Mouse (Mus musculus) left cerebral cortex, postnatal 14 days (tissue): ENCODE results near the gene Iars2. TPM values are rescaled to one million over a fixed set of nuclear protein-coding genes. Genes with fewer than 3 reads are reported as not detected.

Experiments
- DNase-seq, 2 experiments: peaks; one replicate each; pipeline ENCODE4 v3.0.0; 2021 to 2022; ENCODE audit warnings: low spot score in 2 of 2, mixed read lengths in 1 of 2
- intact Hi-C: fragments of 180-260 bp; cut with DNase I; formaldehyde crosslinking; loops from one replicate; pipeline ENCODE4 v1.15.1; 2025
- long read RNA-seq, 2 experiments: library from polyadenylated mRNA; stranded (forward); transcript quantifications; one replicate each; pipeline ENCODE4 v2.0.0; 2021
- total RNA-seq, 2 experiments: library from RNA; stranded (reverse); gene quantifications; 2 replicates each; pipeline ENCODE4 v1.2.3; 2021

The Iars2 gene
- total RNA-seq = 10 to 100 TPM; 32.8 to 33.2 TPM
- long read RNA-seq, experiment 1, full-length matches to known transcripts = 40 of 50 reads
- long read RNA-seq, experiment 1, partial matches to known transcripts = 7 of 50 reads
- long read RNA-seq, experiment 1, other reads (novel, unspliced or antisense) = 3 of 50 reads
- long read RNA-seq, experiment 2, full-length matches to known transcripts = 18 of 30 reads
- long read RNA-seq, experiment 2, partial matches to known transcripts = 8 of 30 reads
- long read RNA-seq, experiment 2, other reads (novel, unspliced or antisense) = 4 of 30 reads

DNA sequence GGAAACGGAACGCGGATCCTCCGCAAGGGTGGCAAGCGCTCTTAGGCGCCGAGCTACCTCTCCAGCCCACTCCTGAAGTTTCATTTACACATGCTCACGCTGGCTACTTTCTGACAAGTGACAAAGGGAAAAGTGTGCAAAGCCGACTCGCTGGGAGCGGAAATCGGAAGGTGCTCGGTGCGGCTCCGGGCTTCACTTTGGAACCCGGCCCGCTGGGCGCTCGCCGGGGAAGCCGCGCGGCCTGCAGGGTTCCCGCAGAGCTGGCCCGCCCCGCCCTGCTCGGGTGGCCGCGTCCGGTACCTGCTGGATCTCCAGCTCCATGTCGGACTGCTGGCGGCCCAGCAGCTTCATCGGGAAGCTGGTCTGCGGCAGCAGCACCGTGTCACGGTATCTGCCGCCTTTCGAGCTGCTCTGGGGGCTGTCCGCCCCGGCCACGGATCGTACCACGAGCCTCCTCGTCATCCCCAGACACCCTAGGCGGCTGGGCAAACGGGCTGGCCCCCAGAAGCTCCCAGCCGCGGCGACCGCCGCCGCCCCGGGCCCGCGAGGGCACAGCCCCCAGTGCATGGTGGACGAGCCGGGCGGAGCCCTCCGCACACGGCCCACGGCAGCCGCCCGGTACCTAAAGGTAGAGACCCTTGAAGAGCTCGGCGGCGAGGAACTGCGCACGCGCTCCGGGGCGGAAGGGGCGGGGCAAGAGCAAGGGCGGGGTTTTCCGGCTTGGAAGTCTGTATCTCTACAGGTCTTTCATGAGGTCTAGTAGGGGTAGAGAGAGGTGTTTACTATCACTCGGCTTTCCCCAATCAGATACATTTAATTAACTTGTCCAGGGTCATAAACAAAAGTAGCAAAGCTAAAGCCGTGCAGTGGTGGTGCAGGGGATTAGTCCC, at the start of gene Iars2:
Iars2 (minus strand) TSS at position 676 of the 890 bp plus-strand sequence.
- peak; percentile 89 for DNase-seq
- intact Hi-C loops = no loop called here

DNA sequence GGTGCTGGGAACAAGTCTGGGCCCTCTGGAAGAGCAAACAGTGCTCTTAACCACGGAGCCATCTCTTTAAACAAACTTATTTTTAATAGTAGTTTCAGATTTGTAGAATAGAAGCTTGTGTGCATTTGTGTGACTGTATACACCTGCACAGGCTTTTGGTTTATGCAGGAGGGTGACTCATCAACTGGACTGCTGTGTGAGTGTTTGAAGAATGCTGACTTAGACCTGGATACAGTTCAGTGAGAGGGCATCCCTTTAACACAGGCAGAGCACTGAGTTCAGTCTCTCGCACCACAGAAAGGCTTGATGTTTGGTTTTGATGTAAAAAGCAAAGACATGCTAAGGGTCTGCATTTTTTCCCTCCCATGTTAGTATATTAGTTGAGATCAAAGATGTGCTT, 48.2 kb upstream of the Iars2 start:
- intact Hi-C loops = no loop called here
- DNase-seq = no peak

DNA sequence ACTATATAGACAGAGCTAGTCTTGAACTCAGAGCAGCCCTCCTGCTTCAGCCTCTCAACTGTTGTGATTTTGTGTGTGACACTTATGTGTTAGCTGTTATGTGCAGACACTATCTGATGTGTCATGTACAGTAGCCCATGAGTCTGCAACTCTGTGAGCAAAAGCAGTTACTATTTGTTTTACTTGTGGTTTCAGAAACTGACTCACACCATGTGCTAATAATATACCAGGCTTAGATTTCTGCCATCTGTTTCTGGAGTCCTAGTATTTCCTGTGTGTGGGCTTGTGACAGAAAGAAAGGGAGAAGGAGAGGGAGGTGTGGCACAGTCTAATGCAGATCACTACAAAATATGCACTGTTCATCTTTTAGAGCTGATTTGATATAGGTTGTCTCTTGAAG, 47.2 kb upstream of the Iars2 start:
- peak; percentile 40 to 70 for DNase-seq
- intact Hi-C loops = no loop called here

DNA sequence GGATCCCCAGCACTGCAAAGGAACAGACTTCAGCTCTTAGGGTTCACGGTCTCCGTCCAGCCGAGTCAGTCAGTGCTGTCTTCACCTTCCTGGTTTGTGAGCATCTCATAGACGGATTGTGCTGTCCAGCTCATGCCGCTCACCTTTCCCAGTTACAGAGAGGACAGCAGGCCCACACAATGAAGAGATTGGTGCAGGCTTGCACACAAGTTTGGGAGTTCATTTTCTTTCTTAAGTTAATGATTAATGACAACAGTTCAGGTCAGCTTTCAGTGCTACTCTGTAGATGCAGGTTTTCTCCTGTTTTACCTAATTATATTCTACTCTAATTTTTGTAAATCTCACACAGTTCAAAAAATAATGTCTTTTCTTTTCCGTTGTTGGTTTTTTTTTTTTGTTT, 40.8 kb upstream of the Iars2 start:
- DNase-seq = no peak
- intact Hi-C loops = no loop called here

DNA sequence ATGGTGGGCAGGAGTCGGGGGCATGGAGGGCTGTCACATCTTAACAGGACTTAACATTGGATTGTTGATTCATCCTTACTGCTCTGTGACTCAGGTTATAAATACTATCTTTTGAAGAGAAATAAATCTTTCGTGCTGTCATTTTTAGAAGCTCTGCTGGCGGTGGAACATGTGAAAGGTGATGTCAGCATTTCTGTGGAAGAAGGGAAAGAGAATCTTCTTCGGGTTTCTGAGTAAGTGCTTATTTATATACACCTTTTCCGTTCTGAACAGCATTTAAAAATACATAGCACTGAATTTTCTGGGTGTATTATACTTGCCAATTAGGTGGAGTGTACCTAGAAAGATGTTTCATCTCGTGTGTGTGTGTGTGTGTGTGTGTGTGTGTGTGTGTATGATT, 38.2 kb upstream of the Iars2 start:
- DNase-seq = no peak
- intact Hi-C loops = no loop called here

DNA sequence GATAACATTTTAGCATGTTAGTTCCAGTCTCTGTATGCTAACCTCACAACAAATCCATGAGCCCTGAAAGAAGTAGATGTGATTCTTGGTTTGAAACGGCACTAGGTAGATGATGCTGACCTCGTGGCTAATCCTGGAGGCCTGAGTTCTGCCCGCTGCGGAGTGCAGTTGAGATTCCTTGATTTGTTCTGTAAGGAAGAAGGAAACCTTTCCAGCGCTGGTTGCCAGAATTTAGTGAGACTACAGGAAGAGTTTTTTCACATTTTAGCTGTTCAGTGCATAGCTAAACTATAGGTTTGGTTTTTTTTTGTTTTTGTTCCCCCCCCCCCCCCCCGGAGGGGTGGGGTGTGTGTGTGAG, 35.0 kb upstream of the Iars2 start:
- no peak for DNase-seq
- intact Hi-C loops = no loop called here

DNA sequence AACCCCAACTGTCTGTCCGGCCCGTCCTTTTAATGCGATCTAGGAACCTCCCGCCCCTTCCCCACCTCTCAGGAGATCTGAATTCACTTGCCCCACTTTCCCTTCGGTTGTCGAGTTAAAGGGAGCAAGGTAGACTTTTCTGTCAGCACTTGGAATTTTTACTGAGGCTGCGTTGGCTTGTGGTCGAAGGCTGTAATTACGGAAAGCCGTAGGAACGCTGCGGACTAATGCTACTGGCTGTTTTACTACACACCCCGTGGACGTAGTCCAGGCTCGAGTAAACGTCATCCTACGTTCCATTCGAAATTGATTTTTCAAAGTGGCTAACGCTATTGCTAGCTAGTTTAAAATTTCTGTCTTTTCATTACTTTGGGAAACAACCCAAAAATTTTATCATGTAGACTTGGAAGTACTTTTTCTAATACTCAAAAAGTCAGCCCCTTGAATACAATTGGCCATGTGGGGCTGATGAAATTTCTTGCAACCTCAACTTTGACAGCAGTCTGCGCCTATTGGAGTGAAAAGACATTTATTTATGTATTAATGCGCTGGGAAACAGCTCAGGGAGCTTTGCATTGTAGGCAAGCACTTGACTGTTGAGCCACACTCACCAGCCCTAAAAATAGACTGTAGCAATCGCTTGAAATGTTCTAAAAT, 34.5 kb upstream of the Iars2 start:
- intact Hi-C loops = no loop called here

DNA sequence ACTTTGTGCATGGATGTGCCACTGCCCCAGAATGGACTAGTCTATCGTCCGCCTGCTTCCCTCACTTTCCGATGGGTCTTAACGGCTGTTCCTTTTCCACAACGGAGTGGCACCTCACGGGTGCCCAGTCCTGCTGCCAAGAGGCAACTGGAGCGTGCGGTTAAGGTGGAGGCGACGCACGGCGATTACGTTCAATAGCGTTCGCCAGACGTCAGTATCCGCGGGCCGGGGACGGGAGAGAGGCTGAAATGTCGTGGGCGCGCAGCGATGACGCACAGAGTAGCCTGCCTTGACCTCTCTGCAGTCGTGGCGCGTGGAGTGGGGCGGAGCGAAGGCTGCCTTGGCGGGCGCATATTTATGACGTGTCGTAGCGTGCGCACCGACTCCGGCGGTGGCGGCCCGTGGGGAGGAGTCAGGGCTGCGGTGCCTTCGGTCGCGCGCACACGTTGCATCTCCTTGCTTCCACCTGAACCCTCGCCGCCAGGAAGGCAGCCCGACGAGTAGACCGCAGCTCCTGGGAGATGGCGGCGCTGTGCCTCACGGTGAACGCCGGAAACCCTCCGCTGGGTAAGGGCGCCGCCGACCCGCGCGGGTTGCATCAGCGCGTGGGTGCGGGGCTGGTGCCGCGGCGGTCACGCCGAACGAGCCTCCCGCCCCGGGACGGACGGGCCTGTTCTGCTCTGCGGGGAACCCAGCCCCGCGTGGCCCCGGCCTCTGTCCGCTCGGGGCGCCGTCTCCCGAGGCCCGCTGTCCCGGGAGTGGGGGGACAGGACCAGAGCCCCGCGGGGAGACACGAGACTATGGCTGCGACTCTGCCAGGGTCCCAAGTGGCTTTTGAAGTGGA, 33.7 kb upstream of the Iars2 start, which contains the start of gene Eprs:
Eprs (plus strand) TSS at position 368 of the 844 bp plus-strand sequence.
- peak; percentile 99 for DNase-seq
- intact Hi-C loops = no loop called here

More for the DNA sequence above, 34.5 kb upstream of the Iars2 start:
- DNase-seq = peak; percentile 48 to 68

DNA sequence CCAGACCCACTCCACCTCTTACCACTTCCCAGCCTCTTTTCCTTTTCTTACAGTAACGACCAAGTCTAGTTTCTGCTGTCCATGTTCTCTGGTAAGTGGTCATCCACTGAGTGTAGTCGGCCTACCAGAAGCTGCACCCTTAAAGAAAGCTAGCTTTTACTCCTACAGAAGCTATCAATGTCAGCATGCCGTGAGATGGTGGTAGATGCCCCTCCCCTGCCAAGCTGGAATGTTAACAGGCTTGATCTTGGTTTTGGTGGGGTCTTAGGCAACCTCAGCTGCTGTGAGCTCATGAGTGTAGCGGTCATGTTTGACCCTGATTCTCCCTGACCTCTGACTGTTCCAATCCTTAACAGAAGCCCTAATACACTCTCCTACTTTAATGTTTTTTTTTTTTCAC, 29.0 kb upstream of the Iars2 start:
- no peak for DNase-seq
- intact Hi-C loops = no loop called here

DNA sequence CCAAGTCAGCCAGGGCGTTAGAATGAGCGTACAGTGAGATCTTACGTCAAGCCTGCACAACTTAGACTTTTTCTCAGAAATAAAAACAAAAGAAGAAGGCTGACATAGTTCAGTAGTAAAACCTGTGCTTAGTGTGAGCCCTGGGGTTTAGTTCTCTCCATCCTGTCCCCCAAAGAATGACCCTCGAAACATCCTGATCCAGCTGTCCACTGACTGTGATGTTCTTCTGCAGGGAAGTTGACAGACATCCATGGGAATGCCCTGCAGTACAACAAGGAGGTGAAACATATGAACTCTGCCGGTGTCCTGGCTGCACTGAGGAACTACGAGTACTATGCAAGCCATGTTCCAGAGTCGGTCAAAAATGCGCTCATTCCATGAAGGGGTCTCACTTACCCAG, 27.1 kb upstream of the Iars2 start:
- intact Hi-C loops = no loop called here
- DNase-seq = no peak

DNA sequence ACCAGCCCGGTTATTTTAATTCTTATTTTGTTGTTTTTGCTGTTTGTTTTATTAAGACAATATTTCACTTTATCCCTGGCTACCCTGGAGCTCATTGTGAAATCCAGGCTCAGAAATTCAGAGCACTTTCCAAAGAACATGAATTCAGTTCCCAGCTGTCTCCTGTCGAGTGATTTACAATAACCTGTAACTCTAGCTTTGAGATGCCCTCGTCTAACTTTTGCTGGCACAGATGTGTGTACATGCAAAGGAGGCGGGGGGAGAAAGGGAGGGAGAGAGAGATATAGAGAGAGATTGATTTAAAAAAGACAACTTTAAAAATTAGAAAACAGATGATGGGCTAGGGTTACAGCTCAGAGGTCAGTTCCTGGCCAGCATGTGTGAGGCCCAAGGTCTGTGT, 25.5 kb upstream of the Iars2 start:
- intact Hi-C loops = no loop called here
- no peak for DNase-seq

DNA sequence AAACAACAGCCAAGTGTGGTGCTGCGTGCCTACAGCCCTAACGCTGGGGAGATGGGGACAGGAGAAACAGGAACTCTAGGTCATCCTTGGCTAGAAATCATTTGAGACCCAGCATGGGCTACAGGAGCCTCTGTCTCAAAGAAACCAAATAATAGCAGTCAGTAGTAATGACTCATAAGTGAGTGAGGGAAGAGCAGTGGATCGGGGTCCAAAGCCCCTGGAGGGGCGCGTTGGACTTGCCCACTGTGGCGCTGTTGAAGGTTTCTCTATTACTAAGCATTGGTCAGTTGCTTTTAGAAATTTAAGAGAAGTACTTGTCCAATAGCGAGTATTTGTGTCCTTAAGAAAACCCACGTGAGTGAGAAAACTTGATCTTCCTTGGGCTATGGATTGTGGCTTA, 24.2 kb upstream of the Iars2 start:
- no peak for DNase-seq
- intact Hi-C loops = no loop called here

DNA sequence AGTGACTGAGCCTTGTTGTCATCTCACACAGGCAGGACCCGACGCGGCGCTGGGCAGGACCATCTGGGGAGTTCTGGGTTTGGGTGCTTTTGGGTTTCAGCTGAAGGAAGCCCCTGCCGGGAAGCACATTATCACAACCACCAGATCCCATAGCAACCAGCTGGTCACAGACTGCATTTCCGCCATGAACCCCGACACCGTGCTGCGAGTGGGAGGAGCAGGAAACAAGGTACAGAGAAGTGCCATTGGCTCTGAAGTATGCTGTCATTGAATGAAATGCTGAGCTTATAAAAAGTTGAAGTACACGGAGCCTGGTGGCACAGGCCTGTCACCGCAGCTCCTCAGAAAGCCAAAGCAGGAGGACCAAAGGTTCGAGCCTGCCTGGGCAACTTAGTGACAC, 23.0 kb upstream of the Iars2 start:
- intact Hi-C loops = no loop called here
- DNase-seq = no peak

DNA sequence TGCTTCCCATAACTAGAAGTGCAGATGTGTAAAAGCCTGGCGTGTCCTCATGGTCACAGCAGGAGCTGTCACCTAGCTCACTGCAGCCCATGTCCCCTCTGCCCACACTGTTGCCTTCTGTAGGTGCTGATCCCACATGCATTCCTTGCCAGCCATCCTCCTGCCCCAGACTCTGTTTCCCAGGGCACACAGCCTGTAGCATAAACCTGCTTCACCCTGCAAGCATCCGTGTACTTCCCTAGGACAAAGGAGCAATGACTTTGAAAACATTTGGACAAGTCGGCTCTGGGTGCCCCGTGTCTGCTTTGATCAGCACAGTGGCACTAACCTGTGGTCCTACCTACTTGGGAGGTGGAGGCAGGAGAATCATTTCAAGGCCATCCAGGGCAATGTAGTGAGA, 21.4 kb upstream of the Iars2 start:
- DNase-seq = no peak
- intact Hi-C loops = no loop called here

DNA sequence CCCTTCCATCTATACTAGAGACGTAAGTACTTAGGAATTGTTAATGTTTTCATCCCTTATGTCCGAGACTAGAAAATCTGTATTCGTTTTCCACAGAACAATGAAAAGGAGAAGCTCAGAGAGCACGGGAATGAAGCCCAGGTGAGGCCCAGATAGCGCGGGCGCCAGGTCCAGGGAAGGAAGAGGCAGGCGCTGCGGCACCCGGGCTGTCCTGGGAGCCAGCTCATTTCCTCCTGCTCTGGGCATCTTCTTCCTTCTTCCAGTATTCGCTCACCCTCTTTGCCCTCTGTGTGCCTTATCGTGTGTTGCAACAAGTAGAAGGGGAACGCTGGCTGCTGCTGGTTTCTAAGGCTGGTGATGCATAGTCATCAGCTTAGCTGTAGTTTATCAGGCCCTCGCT, 20.5 kb upstream of the Iars2 start:
- no peak for DNase-seq
- intact Hi-C loops = no loop called here

DNA sequence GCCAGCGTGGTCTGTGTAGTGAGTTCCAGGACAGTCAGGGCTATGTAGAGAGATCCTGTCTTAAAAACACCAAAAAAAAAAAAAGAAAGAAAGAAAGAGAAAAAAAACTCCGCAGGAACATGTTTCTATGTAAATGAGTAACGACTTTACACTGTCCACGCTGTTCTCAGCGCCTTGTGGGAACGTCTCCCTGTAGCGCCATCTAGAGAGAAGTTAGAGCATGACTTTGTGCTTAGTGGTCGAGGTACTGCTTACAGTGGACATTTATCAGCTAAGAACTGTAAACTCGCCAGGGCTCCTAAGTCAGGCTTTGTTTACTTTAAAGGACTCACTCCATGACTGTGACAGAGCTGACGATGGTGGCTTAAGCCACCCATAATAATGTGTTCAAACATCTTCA, 17.0 kb upstream of the Iars2 start:
- DNase-seq = peak in 1 of 2 experiments; percentile 20
- intact Hi-C loops = no loop called here

DNA sequence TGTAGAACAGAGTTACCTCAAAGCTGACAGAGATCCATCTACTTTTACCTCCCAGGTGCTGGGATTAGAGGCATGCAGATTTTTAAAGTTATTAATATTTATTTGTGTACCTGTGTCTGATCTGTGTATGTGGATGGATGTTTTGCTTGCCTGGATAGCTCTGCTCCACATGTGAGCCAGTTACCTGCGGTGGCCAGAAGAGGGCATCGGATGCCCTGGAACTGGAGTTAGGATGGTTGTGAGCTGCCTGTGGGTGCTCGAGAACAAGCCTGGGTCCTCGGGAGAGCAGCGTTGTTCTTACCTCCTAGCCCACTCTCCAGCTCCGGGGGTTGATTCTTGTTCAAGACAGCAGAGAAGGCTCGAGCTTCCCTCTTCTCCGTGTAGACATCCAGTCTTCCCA, 14.2 kb upstream of the Iars2 start:
- no peak for DNase-seq
- intact Hi-C loops = no loop called here

DNA sequence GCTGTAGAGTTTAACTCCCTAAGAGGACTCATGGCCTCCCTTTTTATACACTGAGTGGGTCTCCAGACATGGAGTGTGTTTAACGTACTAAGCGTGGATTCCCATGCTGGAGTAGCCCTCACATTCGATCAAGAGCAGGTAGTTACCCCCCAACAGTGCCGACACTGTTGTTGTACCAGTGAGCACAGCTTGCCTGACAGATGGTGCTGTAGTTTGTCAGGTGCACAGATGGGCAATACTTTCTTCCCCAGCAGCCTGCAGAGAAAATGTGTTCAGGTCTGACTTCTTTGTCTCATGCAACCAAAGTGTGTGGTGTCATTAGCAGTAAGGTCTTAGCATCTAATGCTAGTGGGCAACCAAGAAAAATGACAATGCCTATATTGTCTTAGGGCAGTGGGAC, 13.2 kb upstream of the Iars2 start:
- intact Hi-C loops = no loop called here
- no peak for DNase-seq

DNA sequence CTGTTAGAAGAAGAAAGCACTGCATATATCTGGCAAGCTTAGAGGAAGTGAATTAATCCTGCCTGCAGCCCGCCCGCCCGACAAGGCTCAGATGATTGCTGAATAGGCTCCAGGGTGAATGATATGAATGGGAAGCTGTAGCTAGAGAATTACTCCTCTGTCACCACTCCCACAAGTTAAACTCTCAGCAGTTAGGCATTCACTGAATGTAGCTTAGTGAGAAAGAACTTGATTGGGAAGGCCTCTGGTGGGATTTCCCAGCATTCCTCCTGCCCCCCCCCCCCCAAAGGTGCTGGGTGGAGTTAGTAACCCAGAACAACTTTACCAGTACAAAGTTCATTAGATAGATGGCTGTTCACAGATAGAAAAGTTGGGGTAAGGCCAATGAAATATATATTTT, 7.3 kb upstream of the Iars2 start:
- intact Hi-C loops = no loop called here
- no peak for DNase-seq
